Mouse (Mus musculus) heart, postnatal 0 days (tissue): ENCODE results near the gene Fkrp. TPM values are rescaled to one million over a fixed set of nuclear protein-coding genes. Genes with fewer than 3 reads are reported as not detected.

Experiments used
- ATAC-seq: fragments of 200-750 bp; cut with Nextera tagmentation; 2 replicates; pipeline ENCODE4 v1.8.0; 2017; ENCODE audit warnings: low read depth, moderate number of reproducible peaks, moderate library complexity; ENCODE audit not compliant: insufficient read depth
- DNase-seq: peaks from one replicate; pipeline ENCODE4 v3.0.0-alpha.2; 2016; ENCODE audit warnings: low spot score
- H3K27ac ChIP-seq: fragments of 300-500 bp; sonication (generic); 2 replicates; pipeline ENCODE4 v1.5.1; 2014; ENCODE audit warnings: low read depth, mild to moderate bottlenecking
- H3K27me3 ChIP-seq: fragments of 300-500 bp; sonication (generic); 2 replicates; pipeline ENCODE4 v1.6.1; 2014; ENCODE audit warnings: low read length, mixed read lengths; ENCODE audit not compliant: control insufficient read depth, insufficient read depth
- H3K36me3 ChIP-seq: fragments of 300-500 bp; sonication (generic); replicated peaks from 2 replicates; pipeline ENCODE4 v1.6.1; 2014; ENCODE audit warnings: low read length, mixed read lengths; ENCODE audit not compliant: control insufficient read depth, insufficient read depth
- H3K4me1 ChIP-seq: fragments of 300-500 bp; sonication (generic); 2 replicates; pipeline ENCODE4 v1.6.1; 2014; ENCODE audit warnings: antibody characterized with exemption; ENCODE audit not compliant: control insufficient read depth, insufficient read depth
- H3K4me2 ChIP-seq: fragments of 300-500 bp; sonication (generic); 2 replicates; pipeline ENCODE4 v1.6.1; 2014; ENCODE audit warnings: low read depth, mild to moderate bottlenecking, low read length, moderate library complexity
- H3K4me3 ChIP-seq: fragments of 300-500 bp; sonication (generic); 2 replicates; pipeline ENCODE4 v1.5.1; 2014; ENCODE audit warnings: low read depth, low read length
- H3K9ac ChIP-seq: fragments of 300-500 bp; sonication (generic); replicated peaks from 2 replicates; pipeline ENCODE4 v1.6.1; 2014; ENCODE audit warnings: low read depth, low read length, mixed read lengths
- H3K9me3 ChIP-seq: fragments of 300-500 bp; sonication (generic); replicated peaks from 2 replicates; pipeline ENCODE4 v1.6.1; 2016; ENCODE audit warnings: low read length; ENCODE audit not compliant: control insufficient read depth
- CTCF ChIP-seq: IDR thresholded peaks from 2 replicates; pipeline ENCODE4 v1.5.1; 2016; ENCODE audit warnings: antibody characterized with exemption, control low read depth, low read depth
- EP300 ChIP-seq: IDR thresholded peaks from 2 replicates; pipeline ENCODE4 v1.6.1; 2016; ENCODE audit warnings: antibody characterized with exemption, low read depth
- WGBS: fragments of 180-500 bp; shearing (Covaris S2); extraction: QIAGEN DNeasy Blood & Tissue Kit; methylation state at CpG from one replicate; pipeline ENCODE4 v1.1.7; 2014; 5-methylcytosine and 5-hydroxymethylcytosine counted together
- polyA plus RNA-seq: library from polyadenylated mRNA; unstranded; fragments of >200 nt; fragmentation: Nextera tagmentation; extraction: Ambion mirVana; gene quantifications from 2 replicates; pipeline ENCODE4 v1.2.1, GENCODE M21; 2015
- total RNA-seq: library from RNA; depleted of rRNA; stranded (reverse); fragments of >200 nt; gene quantifications from 2 replicates; pipeline ENCODE4 v1.2.3, GENCODE M21; 2014; ENCODE audit warnings: low replicate concordance

The Fkrp gene
- total and polyA plus RNA-seq, 2 experiments from 2014 or later: 28.9 to 54.2 TPM

- TF ChIP-seq CTCF (no peak), EP300 (no peak)
- H3K4me3 ChIP-seq: no peak overlapping the region
- H3K4me2 ChIP-seq: no peak overlapping the region
- no peaks in the 10 kb centered on the region; the same call in 1 of the 2 replicates for H3K4me1 ChIP-seq
- ATAC-seq (no peak), DNase-seq (no peak)
- H3K27ac ChIP-seq: no peak overlapping the region
- H3K36me3 ChIP-seq: peaks cover 28% of the 10 kb centered on the region
- 85% methylated on average over 9 of the region's 9 CpGs for whole genome bisulfite sequencing
- H3K27me3 ChIP-seq: no peaks in the 10 kb centered on the region
- H3K9me3 ChIP-seq: no peaks in the 10 kb centered on the region
- H3K9ac ChIP-seq: no peak overlapping the region
Observed at GRCm38 (mm10) chr7:16807936-16808335, 8.6 kb downstream of the Fkrp start.

- no peak overlapping the region for H3K4me3 ChIP-seq
- H3K36me3 ChIP-seq: peaks cover 18% of the 10 kb centered on the region
- no peak overlapping the region for H3K9ac ChIP-seq
- DNase-seq (peak; percentile 36), ATAC-seq (0 out of 2 replicates have a peak, but pooled peaks have one; percentile 18)
- TF ChIP-seq CTCF: peak; percentile 70
- TF ChIP-seq EP300: no peak
- no peaks in the 10 kb centered on the region for H3K9me3 ChIP-seq
- no peaks in the 10 kb centered on the region for H3K27me3 ChIP-seq
- WGBS: 33% methylated on average over 8 of the region's 8 CpGs
- H3K27ac ChIP-seq: no peak overlapping the region
- H3K4me1 ChIP-seq: no peaks in the 10 kb centered on the region
- no peak overlapping the region for H3K4me2 ChIP-seq
Observed at GRCm38 (mm10) chr7:16804409-16805028, 12.0 kb downstream of the Fkrp start.

GRCm38 (mm10) chr7:16794886-16795285 is 21.6 kb downstream of the Fkrp start:
- 86% methylated on average over 5 of the region's 5 CpGs for WGBS
- Histone ChIP-seq H3K36me3 (peaks cover 33% of the 10 kb centered on the region), H3K4me2 (no peak overlapping the region), H3K4me3 (no peak overlapping the region), H3K9ac (no peak overlapping the region), H3K9me3 (no peaks in the 10 kb centered on the region), H3K27me3 (no peaks in the 10 kb centered on the region), H3K4me1 (no peaks in the 10 kb centered on the region; the same call in 1 of the 2 replicates), H3K27ac (no peak overlapping the region)
- DNase-seq (no peak), ATAC-seq (no peak)
- TF ChIP-seq EP300 (no peak), CTCF (no peak)

- Histone ChIP-seq H3K4me1 (no peaks in the 10 kb centered on the region; the same call in 1 of the 2 replicates), H3K27me3 (no peaks in the 10 kb centered on the region), H3K36me3 (peaks cover 35% of the 10 kb centered on the region), H3K9ac (no peak overlapping the region), H3K4me3 (peak overlapping the region; percentile 27), H3K9me3 (no peaks in the 10 kb centered on the region), H3K4me2 (peak overlapping the region; percentile 55), H3K27ac (0 out of 2 replicates have a peak overlapping the region, but pooled peaks have one; percentile 19)
- ATAC-seq (peak; percentile 75), DNase-seq (peak; percentile 62)
- TF ChIP-seq EP300: peak; percentile 48; the same call in 1 of the 2 replicates
- no peak for TF ChIP-seq CTCF
- WGBS: 47% methylated on average over 19 of the region's 19 CpGs
Observed at GRCm38 (mm10) chr7:16793010-16793725, 23.4 kb downstream of the Fkrp start.

- no peak overlapping the region for H3K9ac ChIP-seq
- 56% methylated on average over 5 of the region's 5 CpGs for WGBS
- no peaks in the 10 kb centered on the region for H3K27me3 ChIP-seq
- H3K4me3 ChIP-seq: no peak overlapping the region
- ATAC-seq (no peak), DNase-seq (no peak)
- no peak overlapping the region for H3K4me2 ChIP-seq
- peaks cover 35% of the 10 kb centered on the region for H3K36me3 ChIP-seq
- no peaks in the 10 kb centered on the region for H3K9me3 ChIP-seq
- no peak overlapping the region; the same call in 1 of the 2 replicates for H3K27ac ChIP-seq
- TF ChIP-seq EP300: no peak
- TF ChIP-seq CTCF: no peak
- H3K4me1 ChIP-seq: no peaks in the 10 kb centered on the region; the same call in 1 of the 2 replicates
Observed at GRCm38 (mm10) chr7:16792316-16792715, 24.2 kb downstream of the Fkrp start.
